Mouse (Mus musculus): ENCODE data around the gene Cyb5rl. TPM values are rescaled to one million over a fixed set of nuclear protein-coding genes. Genes with fewer than 3 reads are reported as not detected.

Gene Cyb5rl
- polyA plus RNA-seq, 1 experiment, result 11.0 TPM

- 83% methylated on average over 4 of the region's 4 CpGs for WGBS
- no peak overlapping the region for H3K4me3 ChIP-seq (replicated peaks; ENCODE audit: extremely low read depth, low read depth, low read length)
- H3K4me1 ChIP-seq (ENCODE audit: control insufficient read depth, insufficient read depth, low read length), result no peaks in the 10 kb centered on the region
- TF ChIP-seq POLR2A (IDR thresholded peaks at IDR 0.05; ENCODE audit: borderline replicate concordance, extremely low read depth, low read depth, low read length), result no peak
- no peak for TF ChIP-seq CTCF (IDR thresholded peaks at IDR 0.05; ENCODE audit: insufficient read depth, low read length)
- DNase-seq, result no peak
These were observed 31.1 kb upstream of the Cyb5rl start for GRCm38 (mm10) chr4:107035689-107036088.

- H3K4me3 ChIP-seq (replicated peaks; ENCODE audit: extremely low read depth, low read depth, low read length), result no peak overlapping the region
- TF ChIP-seq CTCF (IDR thresholded peaks at IDR 0.05; ENCODE audit: insufficient read depth, low read length), result no peak
- DNase-seq, result no peak
- 100% methylated on average over 2 of the region's 2 CpGs for WGBS
- H3K4me1 ChIP-seq (ENCODE audit: control insufficient read depth, insufficient read depth, low read length), result no peaks in the 10 kb centered on the region
These were observed 29.8 kb upstream of the Cyb5rl start for GRCm38 (mm10) chr4:107036985-107037384.

DNA sequence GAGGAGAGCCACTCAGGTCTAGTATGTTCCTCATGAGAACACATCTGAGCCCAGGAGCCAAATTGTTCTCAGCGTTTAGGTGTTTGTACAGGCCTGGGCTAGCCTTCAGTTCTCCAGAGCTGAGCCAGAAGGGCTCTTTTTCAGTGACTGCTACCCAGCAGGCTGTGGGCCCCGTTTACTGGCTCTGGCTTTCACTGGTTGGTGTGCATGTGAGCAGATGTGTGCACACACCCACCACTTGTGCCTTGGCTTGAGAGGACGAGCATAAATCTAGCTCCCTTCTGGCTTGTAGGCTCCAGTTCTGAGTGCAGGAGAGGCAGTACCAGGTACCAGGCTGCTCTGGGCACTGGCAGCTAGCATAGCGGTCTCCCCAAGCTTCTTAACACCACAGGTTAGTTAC lies 28.5 kb upstream of the Cyb5rl start:
- no peaks in the 10 kb centered on the region for H3K4me1 ChIP-seq (ENCODE audit: control insufficient read depth, insufficient read depth, low read length)
- no peak for TF ChIP-seq POLR2A (IDR thresholded peaks at IDR 0.05; ENCODE audit: borderline replicate concordance, extremely low read depth, low read depth, low read length)
- TF ChIP-seq CTCF (IDR thresholded peaks at IDR 0.05; ENCODE audit: insufficient read depth, low read length), result no peak
- 75% methylated on average over 4 of the region's 4 CpGs for WGBS
- no peak for DNase-seq
- no peak overlapping the region for H3K4me3 ChIP-seq (replicated peaks; ENCODE audit: extremely low read depth, low read depth, low read length)

- DNase-seq, result no peak
- WGBS, result 90% methylated on average over 8 of the region's 8 CpGs
- Histone ChIP-seq H3K4me1 (ENCODE audit: control insufficient read depth, insufficient read depth, low read length) (no peaks in the 10 kb centered on the region), H3K4me3 (replicated peaks; ENCODE audit: extremely low read depth, low read depth, low read length) (no peak overlapping the region)
- no peak for TF ChIP-seq CTCF (IDR thresholded peaks at IDR 0.05; ENCODE audit: insufficient read depth, low read length)
- TF ChIP-seq POLR2A (IDR thresholded peaks at IDR 0.05; ENCODE audit: borderline replicate concordance, extremely low read depth, low read depth, low read length), result no peak
These were observed 27.5 kb upstream of the Cyb5rl start for GRCm38 (mm10) chr4:107039270-107039669.

- DNase-seq, result no peak
- TF ChIP-seq POLR2A (IDR thresholded peaks at IDR 0.05; ENCODE audit: borderline replicate concordance, extremely low read depth, low read depth, low read length) (no peak), CTCF (IDR thresholded peaks at IDR 0.05; ENCODE audit: insufficient read depth, low read length) (no peak)
- H3K4me1 ChIP-seq (ENCODE audit: control insufficient read depth, insufficient read depth, low read length), result no peaks in the 10 kb centered on the region
- H3K4me3 ChIP-seq (replicated peaks; ENCODE audit: extremely low read depth, low read depth, low read length), result no peak overlapping the region
- 85% methylated on average over 6 of the region's 6 CpGs for WGBS
These were observed 24.5 kb upstream of the Cyb5rl start for GRCm38 (mm10) chr4:107042304-107042703.

DNA sequence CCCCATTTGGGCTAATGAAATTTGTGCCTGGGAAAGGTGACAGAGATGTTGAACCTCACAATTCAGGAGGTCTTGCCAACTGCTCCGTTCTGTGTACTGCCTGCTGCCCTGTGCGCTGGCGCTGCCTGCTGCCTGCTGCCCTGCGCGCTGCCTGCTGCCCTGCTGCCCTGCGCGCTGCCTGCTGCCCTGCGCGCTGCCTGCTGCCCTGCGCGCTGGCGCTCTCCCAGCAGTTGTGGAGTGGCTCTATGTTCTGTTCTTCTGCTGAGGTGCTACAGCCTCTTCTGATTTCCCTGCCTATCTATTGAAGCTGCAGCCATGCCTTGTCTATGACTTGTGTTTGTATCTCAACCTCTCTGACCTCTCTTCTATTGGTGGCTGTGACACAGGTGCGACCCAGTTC lies 21.6 kb upstream of the Cyb5rl start:
- Histone ChIP-seq H3K4me3 (replicated peaks; ENCODE audit: extremely low read depth, low read depth, low read length) (no peak overlapping the region), H3K4me1 (ENCODE audit: control insufficient read depth, insufficient read depth, low read length) (no peaks in the 10 kb centered on the region)
- no peak for DNase-seq
- TF ChIP-seq POLR2A (IDR thresholded peaks at IDR 0.05; ENCODE audit: borderline replicate concordance, extremely low read depth, low read depth, low read length), result no peak
- no peak for TF ChIP-seq CTCF (IDR thresholded peaks at IDR 0.05; ENCODE audit: insufficient read depth, low read length)
- WGBS, result 94% methylated on average over 13 of the region's 13 CpGs

DNA sequence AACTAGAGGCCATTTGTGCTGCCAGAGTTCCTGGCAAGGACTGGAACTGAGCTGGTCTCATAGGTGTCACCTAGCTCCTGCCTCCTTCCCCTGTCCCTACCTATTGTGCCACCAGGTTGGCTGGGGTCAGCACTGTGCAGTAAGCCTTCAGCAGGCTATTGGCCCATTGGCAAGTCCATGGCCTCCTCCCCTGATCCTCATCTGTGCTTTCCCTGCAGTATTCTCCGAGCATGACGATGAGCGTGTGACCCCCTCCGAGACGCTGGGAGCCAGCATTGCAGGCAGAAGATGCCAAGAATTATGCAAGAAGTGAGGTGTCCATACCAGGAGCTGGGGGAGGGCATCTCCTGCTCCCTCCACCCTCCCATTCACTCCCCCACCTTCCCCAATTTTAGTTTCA lies 19.0 kb upstream of the Cyb5rl start:
- H3K4me3 ChIP-seq (replicated peaks; ENCODE audit: extremely low read depth, low read depth, low read length), result no peak overlapping the region
- DNase-seq, result no peak
- WGBS, result 77% methylated on average over 5 of the region's 5 CpGs
- H3K4me1 ChIP-seq (ENCODE audit: control insufficient read depth, insufficient read depth, low read length), result no peaks in the 10 kb centered on the region
- no peak for TF ChIP-seq CTCF (IDR thresholded peaks at IDR 0.05; ENCODE audit: insufficient read depth, low read length)
- no peak for TF ChIP-seq POLR2A (IDR thresholded peaks at IDR 0.05; ENCODE audit: borderline replicate concordance, extremely low read depth, low read depth, low read length)

GRCm38 (mm10) chr4:107048568-107049162 lies 18.1 kb upstream of the Cyb5rl start:
- no peak for DNase-seq
- Histone ChIP-seq H3K4me3 (replicated peaks; ENCODE audit: extremely low read depth, low read depth, low read length) (no peak overlapping the region), H3K4me1 (ENCODE audit: control insufficient read depth, insufficient read depth, low read length) (no peaks in the 10 kb centered on the region)
- no peak for TF ChIP-seq CTCF (IDR thresholded peaks at IDR 0.05; ENCODE audit: insufficient read depth, low read length)
- no peak for TF ChIP-seq POLR2A (IDR thresholded peaks at IDR 0.05; ENCODE audit: borderline replicate concordance, extremely low read depth, low read depth, low read length)
- 75% methylated on average over 11 of the region's 11 CpGs for WGBS

- DNase-seq, result no peak
- WGBS, result 57% methylated on average over 4 of the region's 4 CpGs
These were observed 14.9 kb upstream of the Cyb5rl start for GRCm38 (mm10) chr4:107051889-107052288.

GRCm38 (mm10) chr4:107052962-107053553 lies 13.7 kb upstream of the Cyb5rl start:
- H3K4me3 ChIP-seq (replicated peaks; ENCODE audit: extremely low read depth, low read depth, low read length), result no peak overlapping the region
- H3K4me1 ChIP-seq (ENCODE audit: control insufficient read depth, insufficient read depth, low read length), result no peaks in the 10 kb centered on the region
- 61% methylated on average over 5 of the region's 5 CpGs for WGBS
- no peak for DNase-seq
- TF ChIP-seq CTCF (IDR thresholded peaks at IDR 0.05; ENCODE audit: insufficient read depth, low read length) (no peak), POLR2A (IDR thresholded peaks at IDR 0.05; ENCODE audit: borderline replicate concordance, extremely low read depth, low read depth, low read length) (no peak)

More at GRCm38 (mm10) chr4:107051889-107052288, 14.9 kb upstream of the Cyb5rl start:
- TF ChIP-seq CTCF (IDR thresholded peaks at IDR 0.05; ENCODE audit: insufficient read depth, low read length), result no peak
- TF ChIP-seq POLR2A (IDR thresholded peaks at IDR 0.05; ENCODE audit: borderline replicate concordance, extremely low read depth, low read depth, low read length), result no peak
- no peaks in the 10 kb centered on the region for H3K4me1 ChIP-seq (ENCODE audit: control insufficient read depth, insufficient read depth, low read length)
- no peak overlapping the region for H3K4me3 ChIP-seq (replicated peaks; ENCODE audit: extremely low read depth, low read depth, low read length)

Measured in lung, adult 2 months (tissue).